Mouse (Mus musculus) embryonic facial prominence, embryonic 13.5 days (tissue): Measurements from ENCODE around the gene Ccdc74a. TPM values are rescaled to one million over a fixed set of nuclear protein-coding genes. Genes with fewer than 3 reads are reported as not detected.
"Not testable (repeated sequence)": the region's sequence is repeated elsewhere in the genome, so short reads cannot be mapped to it uniquely, and the experiment has no call there.

Experiments used
- ATAC-seq: fragments of 200-750 bp; cut with Nextera tagmentation; 2 replicates; pipeline ENCODE4 v1.8.0; 2017; ENCODE audit warnings: low read depth; ENCODE audit not compliant: insufficient number of reproducible peaks, insufficient read depth, low FRiP score, low TSS enrichment
- H3K27ac ChIP-seq: fragments of 300-500 bp; sonication (generic); 2 replicates; pipeline ENCODE4 v1.5.1; 2015; ENCODE audit warnings: moderate library complexity, mild to moderate bottlenecking, inconsistent platforms
- H3K27me3 ChIP-seq: fragments of 300-500 bp; sonication (generic); 2 replicates; pipeline ENCODE4 v1.6.1; 2015; ENCODE audit warnings: mild to moderate bottlenecking, inconsistent platforms
- H3K36me3 ChIP-seq: fragments of 300-500 bp; sonication (generic); 2 replicates; pipeline ENCODE4 v1.6.1; 2015; ENCODE audit warnings: mild to moderate bottlenecking, inconsistent platforms
- H3K4me1 ChIP-seq: fragments of 300-500 bp; sonication (generic); 2 replicates; pipeline ENCODE4 v1.6.1; 2015; ENCODE audit warnings: inconsistent platforms
- H3K4me2 ChIP-seq: fragments of 300-500 bp; sonication (generic); 2 replicates; pipeline ENCODE4 v1.6.1; 2015; ENCODE audit warnings: moderate library complexity, mild to moderate bottlenecking, inconsistent platforms
- H3K4me3 ChIP-seq: fragments of 300-500 bp; sonication (generic); 2 replicates; pipeline ENCODE4 v1.5.1; 2015; ENCODE audit warnings: mild to moderate bottlenecking, inconsistent platforms
- H3K9ac ChIP-seq: fragments of 300-500 bp; sonication (generic); 2 replicates; pipeline ENCODE4 v1.6.1; 2015; ENCODE audit warnings: mild to moderate bottlenecking, inconsistent platforms
- H3K9me3 ChIP-seq: fragments of 300-500 bp; sonication (generic); 2 replicates; pipeline ENCODE4 v1.6.1; 2016; ENCODE audit warnings: inconsistent platforms
- WGBS: fragments of 180-500 bp; shearing (Covaris S2); methylation state at CpG from one replicate; pipeline ENCODE4 v1.1.7; 2015; ENCODE audit warnings: mixed read lengths; 5-methylcytosine and 5-hydroxymethylcytosine counted together
- polyA plus RNA-seq: library from polyadenylated mRNA; unstranded; fragments of >200 nt; fragmentation: Nextera tagmentation; extraction: Ambion mirVana; gene quantifications from 2 replicates; pipeline ENCODE4 v1.2.1, GENCODE M21; 2015

The Ccdc74a gene
- 8.7 and 10.4 TPM in 2 replicates for polyA plus RNA-seq

- H3K4me1 ChIP-seq = peaks cover 15% of the 10 kb centered on the region
- H3K27me3 ChIP-seq = no peaks in the 10 kb centered on the region
- peak; percentile 90 for ATAC-seq
- H3K4me2 ChIP-seq = peak within 1 kb of the TSS; percentile 85
- peak within 1 kb of the TSS; percentile 72; the same call in 1 of the 2 replicates for H3K27ac ChIP-seq
- peaks cover 58% of the 10 kb centered on the region for H3K36me3 ChIP-seq
- 3% methylated on average over 56 of the region's 65 CpGs for WGBS
- H3K9ac ChIP-seq = peak within 1 kb of the TSS; percentile 73
- no peaks in the 10 kb centered on the region for H3K9me3 ChIP-seq
- H3K4me3 ChIP-seq = peak within 1 kb of the TSS; percentile 63
Measured at GRCm38 (mm10) chr16:17646310-17647114, at the start of gene Ccdc74a. TSS of gene Ccdc74a (plus strand) at chr16:17646470.

DNA sequence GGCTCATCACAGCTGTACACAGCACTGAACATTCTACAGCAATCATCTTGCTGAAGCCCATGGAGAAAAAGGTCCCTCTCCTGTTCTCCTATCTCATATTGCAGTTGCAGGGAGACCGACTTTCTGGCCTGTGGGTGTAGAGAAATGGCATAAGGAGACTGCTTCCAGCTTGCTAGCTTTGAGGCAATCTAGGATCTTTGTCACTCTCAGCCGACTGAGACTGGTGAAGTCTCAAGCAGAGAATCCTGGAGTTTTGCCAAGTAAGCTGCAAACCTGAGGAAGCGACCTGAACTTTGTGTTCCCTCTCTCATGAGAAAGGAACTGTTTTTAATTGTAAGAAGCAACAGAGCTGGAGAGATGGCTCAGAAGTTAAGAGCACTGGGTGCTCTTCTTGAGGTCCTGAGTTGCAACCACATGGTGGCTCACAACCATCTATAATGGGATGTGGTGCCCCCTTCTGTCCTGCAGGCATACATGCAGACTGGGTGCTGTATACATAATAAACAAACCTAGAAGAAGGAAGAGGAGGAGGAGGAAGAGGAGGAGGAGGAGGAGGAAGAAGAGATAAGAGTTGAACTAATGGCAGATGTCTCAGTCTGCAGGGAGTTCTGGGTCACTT, 45.2 kb upstream of the Ccdc74a start:
- Histone ChIP-seq H3K9ac (no peak overlapping the region), H3K27me3 (no peaks in the 10 kb centered on the region), H3K27ac (no peak overlapping the region), H3K9me3 (no peaks in the 10 kb centered on the region), H3K4me2 (no peak overlapping the region), H3K4me3 (no peak overlapping the region), H3K36me3 (no peaks in the 10 kb centered on the region), H3K4me1 (no peaks in the 10 kb centered on the region)
- no peak for ATAC-seq
- WGBS = 53% methylated on average over 3 of the region's 3 CpGs

DNA sequence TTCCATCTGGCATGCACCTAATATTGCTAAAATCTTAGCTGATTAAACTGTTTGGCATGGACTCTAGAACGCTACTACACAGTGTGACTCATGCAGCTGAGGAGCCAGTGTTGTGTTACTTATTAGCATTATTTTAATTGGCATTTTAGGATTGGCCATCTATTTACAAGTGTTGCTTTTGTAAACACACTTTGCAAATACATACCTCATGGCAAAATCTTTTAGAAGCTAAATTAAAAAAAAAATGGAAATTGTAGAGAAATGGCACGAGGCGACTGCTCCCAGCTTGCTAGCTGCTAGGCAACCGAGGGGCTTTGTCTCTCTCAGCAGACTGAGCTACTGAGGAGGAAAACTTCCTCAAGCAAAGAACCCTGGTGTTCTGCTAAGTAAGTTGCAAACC, 41.3 kb upstream of the Ccdc74a start:
- no peaks in the 10 kb centered on the region for H3K36me3 ChIP-seq
- H3K9me3 ChIP-seq = no peaks in the 10 kb centered on the region
- H3K27me3 ChIP-seq = no peaks in the 10 kb centered on the region
- H3K4me2 ChIP-seq = no peak overlapping the region
- no peak for ATAC-seq
- H3K9ac ChIP-seq = no peak overlapping the region
- H3K4me3 ChIP-seq = no peak overlapping the region
- H3K27ac ChIP-seq = no peak overlapping the region
- 69% methylated on average over 4 of the region's 4 CpGs for WGBS
- no peaks in the 10 kb centered on the region for H3K4me1 ChIP-seq

- H3K4me1 ChIP-seq = no peaks in the 10 kb centered on the region
- H3K36me3 ChIP-seq = no peaks in the 10 kb centered on the region
- H3K27ac ChIP-seq = no peak overlapping the region
- H3K9me3 ChIP-seq = no peaks in the 10 kb centered on the region
- H3K4me3 ChIP-seq = no peak overlapping the region
- WGBS = 71% methylated on average over 5 of the region's 5 CpGs
- ATAC-seq = no peak
- no peak overlapping the region for H3K9ac ChIP-seq
- no peaks in the 10 kb centered on the region for H3K27me3 ChIP-seq
- H3K4me2 ChIP-seq = no peak overlapping the region
Measured at GRCm38 (mm10) chr16:17605684-17606083, 40.6 kb upstream of the Ccdc74a start.

DNA sequence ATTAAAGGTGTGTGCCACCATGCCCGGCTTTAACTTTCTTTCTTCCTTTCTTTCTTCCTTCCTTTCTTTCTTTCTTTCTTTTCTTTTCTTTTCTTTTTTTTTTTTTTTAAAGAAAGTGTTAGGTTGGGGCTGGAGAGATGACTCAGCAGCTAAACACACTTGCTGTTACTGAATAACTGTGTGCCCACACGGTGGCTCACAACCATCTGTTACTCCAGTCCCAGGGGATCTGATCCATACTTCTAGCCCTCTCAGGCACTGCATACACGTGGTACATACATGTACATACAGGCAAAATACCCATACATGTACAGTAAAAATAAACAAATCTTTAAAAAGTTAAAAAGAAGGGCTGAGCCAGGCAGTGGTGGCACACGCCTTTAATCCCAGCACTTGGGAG, 34.9 kb upstream of the Ccdc74a start:
- H3K4me2 ChIP-seq = no peak overlapping the region
- WGBS = 70% methylated on average over 4 of the region's 4 CpGs
- no peak overlapping the region for H3K4me3 ChIP-seq
- no peaks in the 10 kb centered on the region for H3K4me1 ChIP-seq
- no peak overlapping the region for H3K27ac ChIP-seq
- H3K9ac ChIP-seq = no peak overlapping the region
- no peak for ATAC-seq
- no peaks in the 10 kb centered on the region for H3K9me3 ChIP-seq
- H3K36me3 ChIP-seq = no peaks in the 10 kb centered on the region
- H3K27me3 ChIP-seq = no peaks in the 10 kb centered on the region

- not testable (repeated sequence) for H3K4me3 ChIP-seq, H3K9me3 ChIP-seq, H3K27me3 ChIP-seq, H3K9ac ChIP-seq, ATAC-seq, H3K4me1 ChIP-seq, H3K36me3 ChIP-seq, H3K4me2 ChIP-seq, H3K27ac ChIP-seq
- 90% methylated on average over 6 of the region's 6 CpGs for WGBS
Measured at GRCm38 (mm10) chr16:17614740-17615139, 31.5 kb upstream of the Ccdc74a start.

- H3K4me3 ChIP-seq = no peak overlapping the region
- no peak overlapping the region for H3K4me2 ChIP-seq
- H3K9ac ChIP-seq = no peak overlapping the region
- H3K27ac ChIP-seq = no peak overlapping the region
- 0 out of 2 replicates have a peak, but pooled peaks cover 2% of the 10 kb centered on the region for H3K36me3 ChIP-seq
- H3K27me3 ChIP-seq = no peaks in the 10 kb centered on the region
- H3K4me1 ChIP-seq = peaks cover 14% of the 10 kb centered on the region
- H3K9me3 ChIP-seq = no peaks in the 10 kb centered on the region
- no peak for ATAC-seq
- 78% methylated on average over 5 of the region's 5 CpGs for WGBS
Measured at GRCm38 (mm10) chr16:17616212-17616611, 30.1 kb upstream of the Ccdc74a start.

DNA sequence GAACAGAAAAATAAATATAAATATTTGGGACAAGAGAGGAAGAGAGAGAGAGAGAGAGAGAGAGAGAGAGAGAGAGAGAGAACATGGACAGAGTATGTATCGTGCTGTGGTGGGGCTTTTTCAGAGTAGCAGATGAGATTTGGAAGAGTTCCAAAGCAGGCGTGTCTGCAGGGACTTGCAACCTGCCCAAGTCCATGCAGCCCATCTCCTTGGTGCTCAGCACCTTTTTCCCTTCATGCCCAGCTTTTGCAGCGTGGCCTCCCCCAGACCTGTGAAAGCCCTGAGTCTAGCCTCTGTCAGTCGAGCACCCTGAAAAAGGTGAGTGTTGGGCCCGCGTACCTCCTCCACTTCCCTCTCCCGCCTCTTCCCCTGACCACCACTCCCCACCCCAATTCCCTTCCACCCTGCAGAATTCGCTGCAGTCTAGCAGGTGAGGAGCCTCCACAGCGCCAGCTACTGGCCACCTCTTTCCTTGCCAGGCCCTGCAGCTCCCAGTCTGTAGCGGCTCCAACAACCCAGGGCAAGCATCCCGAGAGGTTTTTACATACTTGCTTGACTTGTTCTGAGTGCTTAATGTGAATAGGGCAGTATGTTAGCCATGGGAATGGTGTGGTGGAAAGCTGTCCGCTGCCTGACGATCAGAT, 28.2 kb upstream of the Ccdc74a start:
- no peak overlapping the region for H3K9ac ChIP-seq
- no peak overlapping the region for H3K4me3 ChIP-seq
- H3K4me2 ChIP-seq = peak overlapping the region; percentile 36
- 0 out of 2 replicates have a peak, but pooled peaks have one; percentile 20 for ATAC-seq
- no peaks in the 10 kb centered on the region for H3K27me3 ChIP-seq
- no peak overlapping the region for H3K27ac ChIP-seq
- H3K36me3 ChIP-seq = peaks cover 19% of the 10 kb centered on the region
- peaks cover 14% of the 10 kb centered on the region for H3K4me1 ChIP-seq
- 18% methylated on average over 13 of the region's 13 CpGs for WGBS
- no peaks in the 10 kb centered on the region for H3K9me3 ChIP-seq

DNA sequence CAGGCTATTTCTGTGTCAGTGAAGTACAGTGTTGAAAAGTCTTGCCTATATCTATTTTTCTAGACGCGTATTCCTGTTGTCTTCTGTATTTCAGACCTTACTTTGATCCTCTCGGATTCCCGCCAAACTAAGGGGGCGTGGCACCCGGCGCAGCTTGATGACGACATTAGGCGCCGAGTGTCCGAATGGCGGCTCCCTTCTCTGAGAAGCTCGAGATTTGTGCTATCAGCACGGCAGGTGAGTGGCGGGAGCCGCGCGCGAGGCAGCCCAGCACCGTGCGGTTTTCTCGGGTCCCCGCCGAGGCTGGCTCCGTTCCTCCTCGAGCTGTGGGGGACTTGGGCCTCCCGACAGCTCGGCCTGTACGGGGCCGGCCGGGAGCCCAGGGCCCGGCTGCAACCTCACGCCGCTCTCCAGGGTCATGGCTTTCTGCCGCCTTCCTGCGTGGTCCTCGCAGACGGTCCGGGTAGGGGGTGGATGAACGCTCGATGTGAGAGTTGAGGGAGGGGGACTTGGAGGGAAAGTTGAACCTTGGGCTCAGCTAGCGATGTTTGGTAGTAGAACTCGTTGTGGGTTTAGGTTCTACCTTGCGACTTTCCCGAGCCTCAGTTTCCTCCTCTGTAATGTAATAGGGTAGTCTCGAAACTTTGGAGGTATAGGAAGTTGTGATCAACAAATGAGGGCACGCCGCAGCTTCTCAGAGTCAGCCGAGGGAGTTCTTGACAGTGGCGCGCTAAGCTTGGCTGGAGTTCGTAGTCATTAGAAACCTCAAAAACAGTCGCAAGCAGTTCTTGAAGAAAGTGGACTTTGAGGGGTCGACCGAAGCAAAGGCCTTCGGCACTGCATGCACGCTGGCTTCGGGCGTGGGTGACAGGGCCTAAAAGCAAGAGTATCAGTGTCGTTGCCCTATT, 26.8 kb upstream of the Ccdc74a start, which contains the start of gene Smpd4:
TSS of gene Smpd4 (plus strand) at position 157 of the 908 bp plus-strand sequence.
- Histone ChIP-seq H3K4me3 (peak within 1 kb of the TSS; percentile 98), H3K36me3 (peaks cover 19% of the 10 kb centered on the region), H3K27me3 (no peaks in the 10 kb centered on the region), H3K4me2 (peak within 1 kb of the TSS; percentile 87), H3K4me1 (peaks cover 14% of the 10 kb centered on the region), H3K9ac (peak within 1 kb of the TSS; percentile 94), H3K9me3 (no peaks in the 10 kb centered on the region), H3K27ac (no peak within 1 kb of the TSS)
- peak; percentile 69 for ATAC-seq
- WGBS = 2% methylated on average over 60 of the region's 60 CpGs

DNA sequence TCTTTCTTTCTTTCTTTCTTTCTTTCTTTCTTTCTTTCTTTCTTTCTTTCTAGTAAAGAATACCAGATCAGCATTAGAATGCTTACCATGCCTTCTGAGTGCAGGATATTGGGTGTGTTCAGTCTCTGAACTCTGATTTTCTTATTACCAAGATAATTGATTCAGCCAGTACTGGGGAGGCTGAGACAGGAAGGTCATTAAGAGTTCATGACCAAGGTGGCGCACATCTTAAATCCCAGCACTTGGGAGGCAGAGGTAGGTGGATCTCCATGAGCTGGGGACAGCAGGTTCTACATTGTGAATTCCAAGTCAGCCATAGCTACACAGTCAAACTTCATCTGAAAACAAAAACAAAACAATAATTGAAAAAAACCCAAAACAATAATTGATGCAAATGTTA, 24.3 kb upstream of the Ccdc74a start:
- Histone ChIP-seq H3K4me3 (no peak overlapping the region), H3K27me3 (no peaks in the 10 kb centered on the region)
- WGBS = 88% methylated on average over 1 of the region's 1 CpGs

More for the DNA sequence above, 24.3 kb upstream of the Ccdc74a start:
- Histone ChIP-seq H3K4me2 (no peak overlapping the region), H3K9me3 (no peaks in the 10 kb centered on the region), H3K9ac (no peak overlapping the region), H3K4me1 (peaks cover 14% of the 10 kb centered on the region), H3K27ac (no peak overlapping the region), H3K36me3 (peaks cover 42% of the 10 kb centered on the region)
- no peak for ATAC-seq
